Mouse (Mus musculus): ENCODE results near the gene Synrg.

DNA sequence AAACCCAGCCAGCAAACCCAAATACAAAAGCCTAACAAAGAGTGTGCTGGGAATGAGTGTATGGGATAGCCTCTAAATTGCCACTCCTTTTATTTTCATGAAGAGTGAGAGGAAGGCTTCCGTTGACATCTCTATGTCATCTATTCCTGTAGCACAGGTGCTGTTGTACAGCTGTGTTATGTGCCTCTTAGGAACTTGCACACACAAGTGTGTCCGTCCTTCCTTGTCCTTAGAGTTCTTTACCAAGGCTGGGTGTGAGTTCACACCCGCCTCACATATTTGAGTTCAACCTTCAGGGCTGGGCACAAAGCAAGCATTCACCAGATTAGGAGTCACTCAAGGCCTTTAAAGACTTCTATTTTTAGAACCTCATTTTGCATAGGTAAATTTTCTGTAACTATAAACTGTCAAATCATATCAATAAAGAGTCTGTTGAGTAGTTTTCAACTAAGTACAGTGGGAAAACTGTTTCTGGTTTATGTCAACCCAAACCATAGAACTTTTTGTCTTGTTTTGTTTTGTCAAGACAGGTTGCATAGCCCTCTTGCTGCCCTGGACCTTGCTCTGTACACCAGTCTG lies 99.5 kb downstream of the Synrg start:
- TF ChIP-seq GATA1 (IDR thresholded peaks at IDR 0.05; ENCODE audit: low read length) = no peak
- no peak for TF ChIP-seq TAL1 (IDR thresholded peaks at IDR 0.05; ENCODE audit: low read length)

All from erythroblast, embryonic 14.5 days (primary cell).